Mouse (Mus musculus): ENCODE results near the gene Tex261. TPM values are rescaled to one million over a fixed set of nuclear protein-coding genes. Genes with fewer than 3 reads are reported as not detected.
A peak's percentile ranks its signal among the peaks of the same experiment; 100 is the strongest.
"Not testable (repeated sequence)": the region's sequence is repeated elsewhere in the genome, so short reads cannot be mapped to it uniquely, and the experiment has no call there.

Gene Tex261
- polyA plus RNA-seq, 1 experiment from 2014 or later: 77.3 TPM

DNA sequence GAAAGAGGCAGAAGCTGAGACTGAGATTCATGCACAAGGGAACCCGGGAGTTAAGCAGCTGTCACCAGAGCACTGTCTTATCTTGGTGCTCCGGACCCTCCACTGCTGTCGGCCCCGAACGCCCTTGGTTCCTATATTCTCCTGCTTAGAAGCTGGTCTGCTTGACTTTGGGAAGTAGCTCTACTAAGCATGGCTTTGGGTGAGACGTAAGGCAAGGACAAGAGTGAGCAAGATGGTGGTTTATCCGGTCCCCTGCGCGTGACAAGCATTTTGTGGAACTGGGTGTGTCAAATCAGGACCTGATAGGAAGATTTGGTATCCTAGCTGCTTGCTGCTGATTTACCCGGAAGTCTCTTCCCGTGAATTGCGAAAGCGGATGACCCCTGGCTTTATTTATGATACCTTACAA is 19.9 kb upstream of the Tex261 start:
- peak overlapping the region; percentile 81 for H3K9ac ChIP-seq (ENCODE audit: low read depth, low read length)
- WGBS: 5% methylated on average over 13 of the region's 13 CpGs
- peak; percentile 19 for ATAC-seq (replicated peaks; ENCODE audit: low FRiP score)
- peak overlapping the region; percentile 95 for H3K27ac ChIP-seq (ENCODE audit: low read depth, low read length)
- no peaks in the 10 kb centered on the region for H3K36me3 ChIP-seq (ENCODE audit: control insufficient read depth, insufficient read depth, low read length)
- no peaks in the 10 kb centered on the region for H3K9me3 ChIP-seq (ENCODE audit: control insufficient read depth, low read length)
- peak overlapping the region; percentile 70 for H3K4me3 ChIP-seq (ENCODE audit: low read depth, low read length)
- no peak for DNase-seq (ENCODE audit: low spot score)
- H3K27me3 ChIP-seq (replicated peaks; ENCODE audit: control insufficient read depth, insufficient read depth, low read length): no peaks in the 10 kb centered on the region; the same call in 1 of the 2 replicates
- peak overlapping the region; percentile 92 for H3K4me2 ChIP-seq
- H3K4me1 ChIP-seq (replicated peaks; ENCODE audit: control insufficient read depth, insufficient read depth, low read length): peaks cover 10% of the 10 kb centered on the region

DNA sequence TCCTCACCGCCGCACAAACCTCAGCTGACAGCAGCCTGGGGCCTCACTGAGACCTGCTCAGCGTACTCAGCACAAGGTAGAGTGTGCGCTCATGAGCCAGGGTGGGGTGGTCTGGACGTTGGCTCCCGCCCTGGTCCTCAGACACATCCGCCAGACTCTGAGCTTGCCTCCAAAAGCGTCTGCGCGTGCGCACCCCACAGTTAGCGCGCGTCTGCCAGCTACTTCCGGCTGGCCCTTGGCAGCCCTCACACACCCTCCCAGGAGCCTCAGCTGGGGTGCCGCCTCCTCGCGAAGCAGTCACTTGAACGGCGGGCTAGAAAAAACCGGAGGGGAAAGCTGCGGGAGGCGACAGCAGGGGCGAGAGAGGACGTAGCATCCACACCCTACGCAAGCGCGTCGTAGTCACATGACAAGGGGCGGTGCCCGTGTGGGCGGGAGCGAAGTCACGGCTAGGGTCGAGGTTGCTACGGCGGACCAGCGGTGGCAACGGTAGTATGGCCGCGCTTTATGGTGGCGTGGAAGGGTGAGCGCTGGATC is 19.2 kb upstream of the Tex261 start, which contains the start of gene Nagk:
TSS of gene Nagk (plus strand) at position 223 of the 537 bp plus-strand sequence.
- Histone ChIP-seq H3K4me3 (ENCODE audit: low read depth, low read length) (peak within 1 kb of the TSS; percentile 70), H3K9me3 (ENCODE audit: control insufficient read depth, low read length) (no peaks in the 10 kb centered on the region), H3K27me3 (replicated peaks; ENCODE audit: control insufficient read depth, insufficient read depth, low read length) (no peaks in the 10 kb centered on the region; the same call in 1 of the 2 replicates), H3K9ac (ENCODE audit: low read depth, low read length) (peak within 1 kb of the TSS; percentile 81), H3K36me3 (ENCODE audit: control insufficient read depth, insufficient read depth, low read length) (no peaks in the 10 kb centered on the region), H3K27ac (ENCODE audit: low read depth, low read length) (peak within 1 kb of the TSS; percentile 95), H3K4me1 (replicated peaks; ENCODE audit: control insufficient read depth, insufficient read depth, low read length) (peaks cover 10% of the 10 kb centered on the region), H3K4me2 (peak within 1 kb of the TSS; percentile 92)
- WGBS: under 1% methylated on average over 43 of the region's 43 CpGs
- peak; percentile 93 for ATAC-seq (replicated peaks; ENCODE audit: low FRiP score)
- DNase-seq (ENCODE audit: low spot score): peak; percentile 90

DNA sequence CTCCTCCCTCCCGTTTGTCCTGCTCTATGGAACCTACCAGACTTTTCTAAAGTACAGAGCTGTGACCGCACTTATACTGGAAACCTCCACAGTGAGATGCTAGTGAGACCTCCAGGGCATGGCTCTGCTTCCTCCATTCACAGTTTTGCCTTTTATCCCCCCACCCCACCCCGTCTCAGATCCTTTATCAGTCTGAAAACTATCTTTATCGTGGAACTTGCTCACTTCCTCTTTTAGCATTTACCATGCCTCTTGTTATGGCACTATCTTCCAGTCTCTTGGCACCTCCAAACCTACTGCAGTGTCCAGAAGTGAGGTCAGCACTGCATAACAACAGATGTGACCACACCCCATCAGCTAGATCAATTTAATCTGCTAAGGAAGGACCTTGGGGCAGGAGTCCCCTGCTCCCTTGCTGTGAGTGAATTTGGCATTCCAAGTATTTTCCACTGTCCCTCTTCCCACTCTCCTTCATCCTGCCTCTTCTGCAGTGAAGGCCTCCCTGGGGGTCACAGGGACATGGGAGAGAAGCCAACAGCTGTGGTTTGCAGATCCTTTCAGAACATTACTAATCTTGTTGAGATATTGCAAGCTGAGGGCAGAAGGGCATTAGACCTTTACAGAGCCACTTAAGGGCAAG is 15.8 kb upstream of the Tex261 start:
- no peaks in the 10 kb centered on the region for H3K27me3 ChIP-seq (replicated peaks; ENCODE audit: control insufficient read depth, insufficient read depth, low read length)
- H3K36me3 ChIP-seq (ENCODE audit: control insufficient read depth, insufficient read depth, low read length): no peaks in the 10 kb centered on the region
- no peak overlapping the region for H3K9ac ChIP-seq (ENCODE audit: low read depth, low read length)
- H3K9me3 ChIP-seq (ENCODE audit: control insufficient read depth, low read length): no peaks in the 10 kb centered on the region
- no peak overlapping the region for H3K4me2 ChIP-seq
- ATAC-seq (replicated peaks; ENCODE audit: low FRiP score) (no peak), DNase-seq (ENCODE audit: low spot score) (no peak)
- no peak overlapping the region for H3K4me3 ChIP-seq (ENCODE audit: low read depth, low read length)
- H3K27ac ChIP-seq (ENCODE audit: low read depth, low read length): no peak overlapping the region
- H3K4me1 ChIP-seq (replicated peaks; ENCODE audit: control insufficient read depth, insufficient read depth, low read length): peaks cover 10% of the 10 kb centered on the region
- 41% methylated on average over 4 of the region's 4 CpGs for WGBS

DNA sequence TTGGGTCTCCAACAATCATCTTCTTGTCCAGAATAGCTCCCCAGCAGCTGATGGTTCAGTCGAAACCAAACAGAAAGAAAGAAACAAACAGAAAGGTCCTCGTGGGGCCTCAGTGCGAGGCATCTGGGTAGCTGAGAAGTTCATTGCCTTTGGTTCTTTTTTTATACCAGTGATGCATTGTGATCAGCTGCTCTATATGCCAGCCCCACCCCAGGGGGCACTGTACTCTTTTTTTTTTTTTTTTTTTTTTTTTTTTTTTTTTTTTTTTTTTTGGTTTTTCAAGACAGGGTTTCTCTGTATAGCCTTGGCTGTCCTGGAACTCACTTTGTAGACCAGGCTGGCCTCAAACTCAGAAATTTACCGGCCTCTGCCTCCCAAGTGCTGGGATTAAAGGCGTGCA is 14.9 kb upstream of the Tex261 start:
- 84% methylated on average over 5 of the region's 5 CpGs for WGBS
- H3K4me3 ChIP-seq (ENCODE audit: low read depth, low read length); ATAC-seq (replicated peaks; ENCODE audit: low FRiP score): not testable (repeated sequence)

DNA sequence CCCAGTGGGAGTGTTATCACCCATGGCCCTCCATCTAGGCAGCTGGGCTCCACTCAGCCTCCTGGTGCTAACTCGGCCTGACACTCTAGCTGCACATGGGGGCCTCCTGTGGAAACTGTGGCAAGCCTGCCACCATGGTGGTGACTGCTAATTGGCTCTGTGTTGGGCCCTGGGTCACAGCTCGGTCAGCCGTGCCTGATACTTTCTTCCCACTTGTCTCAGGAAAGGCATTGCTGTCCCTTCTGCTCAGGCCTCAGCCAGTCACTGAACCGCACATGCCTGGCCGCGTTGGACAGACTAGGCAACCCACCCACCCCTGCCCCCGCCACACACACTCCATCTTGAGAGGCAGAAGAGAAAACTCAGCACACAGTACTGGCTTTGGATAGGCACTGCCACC is 12.9 kb upstream of the Tex261 start:
- no peak overlapping the region for H3K27ac ChIP-seq (ENCODE audit: low read depth, low read length)

More for the DNA sequence above, 14.9 kb upstream of the Tex261 start:
- not testable (repeated sequence) for H3K36me3 ChIP-seq (ENCODE audit: control insufficient read depth, insufficient read depth, low read length); H3K4me1 ChIP-seq (replicated peaks; ENCODE audit: control insufficient read depth, insufficient read depth, low read length); H3K4me2 ChIP-seq; H3K9ac ChIP-seq (ENCODE audit: low read depth, low read length); H3K27ac ChIP-seq (ENCODE audit: low read depth, low read length); DNase-seq (ENCODE audit: low spot score); H3K9me3 ChIP-seq (ENCODE audit: control insufficient read depth, low read length); H3K27me3 ChIP-seq (replicated peaks; ENCODE audit: control insufficient read depth, insufficient read depth, low read length)

DNA sequence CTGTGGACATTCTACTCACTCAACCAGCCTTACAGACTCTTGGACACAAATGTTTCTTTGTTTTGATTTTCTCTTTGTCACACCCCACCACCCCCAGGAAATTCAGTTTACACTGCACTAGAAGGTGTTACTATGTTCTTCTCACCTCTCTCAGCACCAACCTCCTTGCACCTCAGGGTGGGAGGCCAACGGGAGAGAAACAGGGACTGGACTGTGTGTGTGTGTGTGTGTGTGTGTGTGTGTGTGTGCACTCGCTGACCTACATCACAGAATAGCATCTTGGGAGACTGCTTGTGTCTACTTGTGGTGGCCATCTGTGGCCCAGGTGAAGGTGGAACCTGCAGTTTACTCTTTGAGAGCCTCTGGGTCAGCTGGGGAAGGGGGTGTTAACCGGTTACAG is 10.8 kb upstream of the Tex261 start:
- no peak overlapping the region for H3K4me2 ChIP-seq
- WGBS: 74% methylated on average over 3 of the region's 3 CpGs
- DNase-seq (ENCODE audit: low spot score) (no peak), ATAC-seq (replicated peaks; ENCODE audit: low FRiP score) (no peak)
- H3K27me3 ChIP-seq (replicated peaks; ENCODE audit: control insufficient read depth, insufficient read depth, low read length): no peaks in the 10 kb centered on the region
- H3K36me3 ChIP-seq (ENCODE audit: control insufficient read depth, insufficient read depth, low read length): no peaks in the 10 kb centered on the region
- no peaks in the 10 kb centered on the region for H3K4me1 ChIP-seq (replicated peaks; ENCODE audit: control insufficient read depth, insufficient read depth, low read length)
- no peak overlapping the region for H3K27ac ChIP-seq (ENCODE audit: low read depth, low read length)
- no peak overlapping the region for H3K4me3 ChIP-seq (ENCODE audit: low read depth, low read length)
- H3K9ac ChIP-seq (ENCODE audit: low read depth, low read length): no peak overlapping the region
- no peaks in the 10 kb centered on the region for H3K9me3 ChIP-seq (ENCODE audit: control insufficient read depth, low read length)

More for the DNA sequence above, 12.9 kb upstream of the Tex261 start:
- no peaks in the 10 kb centered on the region; the same call in 1 of the 2 replicates for H3K4me1 ChIP-seq (replicated peaks; ENCODE audit: control insufficient read depth, insufficient read depth, low read length)
- WGBS: 72% methylated on average over 7 of the region's 7 CpGs
- no peak for ATAC-seq (replicated peaks; ENCODE audit: low FRiP score)
- H3K27me3 ChIP-seq (replicated peaks; ENCODE audit: control insufficient read depth, insufficient read depth, low read length): no peaks in the 10 kb centered on the region
- H3K36me3 ChIP-seq (ENCODE audit: control insufficient read depth, insufficient read depth, low read length): no peaks in the 10 kb centered on the region
- H3K9ac ChIP-seq (ENCODE audit: low read depth, low read length): no peak overlapping the region
- H3K4me3 ChIP-seq (ENCODE audit: low read depth, low read length): no peak overlapping the region
- DNase-seq (ENCODE audit: low spot score): no peak
- H3K9me3 ChIP-seq (ENCODE audit: control insufficient read depth, low read length): no peaks in the 10 kb centered on the region
- H3K4me2 ChIP-seq: no peak overlapping the region

DNA sequence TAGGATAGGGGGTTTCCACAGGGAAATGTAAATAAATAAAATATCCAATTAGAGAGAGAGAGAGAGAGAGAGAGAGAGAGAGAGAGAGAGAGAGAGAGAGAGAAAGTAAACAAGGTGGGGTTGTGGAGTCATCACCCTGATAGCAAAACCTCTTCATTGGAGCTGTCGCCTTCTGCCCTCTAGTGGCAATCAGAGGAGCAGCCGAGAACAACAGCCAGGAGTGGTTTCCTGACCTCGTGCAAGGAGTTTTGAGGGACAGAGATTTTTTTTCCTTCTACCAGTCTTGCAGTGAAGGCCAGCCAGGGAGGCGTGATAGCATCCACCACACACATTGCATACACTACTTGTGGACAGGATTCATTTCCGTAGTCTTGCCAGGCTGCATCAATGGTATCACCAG is 3.4 kb upstream of the Tex261 start:
- no peaks in the 10 kb centered on the region for H3K9me3 ChIP-seq (ENCODE audit: control insufficient read depth, low read length)
- peaks cover 8% of the 10 kb centered on the region for H3K4me1 ChIP-seq (replicated peaks; ENCODE audit: control insufficient read depth, insufficient read depth, low read length)
- 4% methylated on average over 5 of the region's 5 CpGs for WGBS
- H3K4me2 ChIP-seq: no peak overlapping the region
- no peak for DNase-seq (ENCODE audit: low spot score)
- no peak overlapping the region for H3K9ac ChIP-seq (ENCODE audit: low read depth, low read length)
- H3K27me3 ChIP-seq (replicated peaks; ENCODE audit: control insufficient read depth, insufficient read depth, low read length): no peaks in the 10 kb centered on the region
- H3K27ac ChIP-seq (ENCODE audit: low read depth, low read length): no peak overlapping the region
- H3K4me3 ChIP-seq (ENCODE audit: low read depth, low read length): no peak overlapping the region
- no peak for ATAC-seq (replicated peaks; ENCODE audit: low FRiP score)
- H3K36me3 ChIP-seq (ENCODE audit: control insufficient read depth, insufficient read depth, low read length): no peaks in the 10 kb centered on the region

DNA sequence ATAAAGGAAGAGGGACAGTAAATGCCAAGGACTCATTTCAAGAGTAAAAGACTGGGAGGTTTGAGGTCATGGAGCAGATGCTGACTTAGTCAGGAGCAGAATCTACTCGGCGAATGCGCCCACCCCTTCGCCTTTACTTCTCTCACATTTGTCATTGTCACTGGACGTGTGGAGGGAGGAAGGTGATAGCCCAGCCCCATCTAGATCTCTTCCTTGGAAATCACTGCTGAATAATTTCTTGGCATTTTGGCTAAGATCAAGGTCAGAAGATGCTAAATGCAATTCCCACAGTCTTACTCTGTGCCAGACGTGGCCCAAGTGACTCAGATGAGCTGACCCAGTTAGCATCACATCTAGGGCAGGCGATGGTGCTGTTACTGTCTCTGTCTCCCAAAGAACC is 2.7 kb upstream of the Tex261 start:
- no peak for ATAC-seq (replicated peaks; ENCODE audit: low FRiP score)
- Histone ChIP-seq H3K9ac (ENCODE audit: low read depth, low read length) (no peak overlapping the region), H3K4me2 (no peak overlapping the region), H3K4me1 (replicated peaks; ENCODE audit: control insufficient read depth, insufficient read depth, low read length) (peaks cover 12% of the 10 kb centered on the region), H3K4me3 (ENCODE audit: low read depth, low read length) (no peak overlapping the region), H3K36me3 (ENCODE audit: control insufficient read depth, insufficient read depth, low read length) (peaks cover 5% of the 10 kb centered on the region), H3K9me3 (ENCODE audit: control insufficient read depth, low read length) (no peaks in the 10 kb centered on the region), H3K27ac (ENCODE audit: low read depth, low read length) (no peak overlapping the region), H3K27me3 (replicated peaks; ENCODE audit: control insufficient read depth, insufficient read depth, low read length) (no peaks in the 10 kb centered on the region)
- DNase-seq (ENCODE audit: low spot score): no peak
- WGBS: 72% methylated on average over 7 of the region's 7 CpGs

Data from liver, embryonic 11.5 days (tissue).